Mouse (Mus musculus) lung, postnatal 0 days (tissue): ENCODE data around the gene Ect2l. TPM values are rescaled to one million over a fixed set of nuclear protein-coding genes. Genes with fewer than 3 reads are reported as not detected.

Source experiments
- ATAC-seq: fragments of 200-750 bp; cut with Nextera tagmentation; 2 replicates; pipeline ENCODE4 v1.8.0; 2017; ENCODE audit warnings: moderate library complexity
- DNase-seq: peaks from one replicate; pipeline ENCODE4 v3.0.0-alpha.2; 2016; ENCODE audit warnings: low spot score
- H3K27ac ChIP-seq: fragments of 300-500 bp; sonication (generic); 2 replicates; pipeline ENCODE4 v1.5.1; 2014; ENCODE audit warnings: antibody characterized with exemption, mild to moderate bottlenecking, low read length, mixed read lengths
- H3K27me3 ChIP-seq: fragments of 300-500 bp; sonication (generic); replicated peaks from 2 replicates; pipeline ENCODE4 v1.6.1; 2014; ENCODE audit warnings: low read length, mixed read lengths; ENCODE audit not compliant: insufficient read depth
- H3K36me3 ChIP-seq: fragments of 300-500 bp; sonication (generic); 2 replicates; pipeline ENCODE4 v1.6.1; 2014; ENCODE audit warnings: low read length, mixed read lengths; ENCODE audit not compliant: insufficient read depth
- H3K4me1 ChIP-seq: fragments of 300-500 bp; sonication (generic); 2 replicates; pipeline ENCODE4 v1.6.1; 2014; ENCODE audit warnings: antibody characterized with exemption, low read depth, low read length, mixed read lengths; ENCODE audit not compliant: insufficient read depth
- H3K4me2 ChIP-seq: fragments of 300-500 bp; sonication (generic); replicated peaks from 2 replicates; pipeline ENCODE4 v1.6.1; 2014; ENCODE audit warnings: low read depth, mild to moderate bottlenecking, low read length, moderate library complexity, mixed read lengths
- H3K4me3 ChIP-seq: fragments of 300-500 bp; sonication (generic); 2 replicates; pipeline ENCODE4 v1.5.1; 2014; ENCODE audit warnings: low read depth, low read length
- H3K9ac ChIP-seq: fragments of 300-500 bp; sonication (generic); replicated peaks from 2 replicates; pipeline ENCODE4 v1.6.1; 2014; ENCODE audit warnings: low read depth, mild to moderate bottlenecking
- H3K9me3 ChIP-seq: fragments of 300-500 bp; sonication (generic); 2 replicates; pipeline ENCODE4 v1.6.1; 2016; ENCODE audit warnings: low read length, mixed read lengths
- CTCF ChIP-seq: IDR thresholded peaks from 2 replicates; pipeline ENCODE4 v1.5.1; 2016; ENCODE audit warnings: antibody characterized with exemption, mild to moderate bottlenecking
- EP300 ChIP-seq: IDR thresholded peaks from 2 replicates; pipeline ENCODE4 v1.6.1; 2016; ENCODE audit warnings: antibody characterized with exemption, mild to moderate bottlenecking, control low read depth
- WGBS: fragments of 180-500 bp; shearing (Covaris S2); extraction: QIAGEN DNeasy Blood & Tissue Kit; methylation state at CpG from one replicate; pipeline ENCODE4 v1.1.7; 2014; 5-methylcytosine and 5-hydroxymethylcytosine counted together
- polyA plus RNA-seq: library from polyadenylated mRNA; unstranded; fragments of >200 nt; fragmentation: Nextera tagmentation; extraction: Ambion mirVana; gene quantifications from 2 replicates; pipeline ENCODE4 v1.2.1, GENCODE M21; 2015

Ect2l gene
- polyA plus RNA-seq, 1 experiment from 2014 or later = 3.2 TPM

GRCm38 (mm10) chr10:18210119-18210518 lies 571 bp downstream of the Ect2l start:
- 38% methylated on average over 6 of the region's 6 CpGs for WGBS
- no peak for TF ChIP-seq EP300
- TF ChIP-seq CTCF = no peak
- Histone ChIP-seq H3K27me3 (no peaks in the 10 kb centered on the region), H3K9me3 (no peaks in the 10 kb centered on the region), H3K9ac (no peak overlapping the region), H3K27ac (no peak overlapping the region; the same call in 1 of the 2 replicates), H3K4me1 (0 out of 2 replicates have a peak, but pooled peaks cover 5% of the 10 kb centered on the region), H3K4me3 (no peak overlapping the region), H3K4me2 (no peak overlapping the region), H3K36me3 (no peaks in the 10 kb centered on the region)
- ATAC-seq (no peak), DNase-seq (peak; percentile 36)

GRCm38 (mm10) chr10:18204067-18204466 lies 6.6 kb downstream of the Ect2l start:
- WGBS = 24% methylated on average over 7 of the region's 7 CpGs
- no peak overlapping the region for H3K27ac ChIP-seq
- no peak for TF ChIP-seq EP300
- no peak for TF ChIP-seq CTCF

GRCm38 (mm10) chr10:18202401-18202800 lies 8.3 kb downstream of the Ect2l start:
- Histone ChIP-seq H3K9ac (no peak overlapping the region), H3K27ac (no peak overlapping the region), H3K4me1 (no peaks in the 10 kb centered on the region), H3K9me3 (no peaks in the 10 kb centered on the region), H3K36me3 (no peaks in the 10 kb centered on the region), H3K4me2 (no peak overlapping the region), H3K4me3 (no peak overlapping the region), H3K27me3 (no peaks in the 10 kb centered on the region)
- 79% methylated on average over 3 of the region's 3 CpGs for WGBS
- ATAC-seq (no peak), DNase-seq (no peak)
- TF ChIP-seq EP300 = no peak
- TF ChIP-seq CTCF = no peak

More at GRCm38 (mm10) chr10:18204067-18204466, 6.6 kb downstream of the Ect2l start:
- DNase-seq (no peak), ATAC-seq (no peak)
- H3K9ac ChIP-seq = no peak overlapping the region
- no peak overlapping the region for H3K4me3 ChIP-seq
- H3K4me1 ChIP-seq = no peaks in the 10 kb centered on the region
- H3K9me3 ChIP-seq = no peaks in the 10 kb centered on the region
- no peaks in the 10 kb centered on the region for H3K36me3 ChIP-seq
- H3K4me2 ChIP-seq = no peak overlapping the region
- H3K27me3 ChIP-seq = no peaks in the 10 kb centered on the region

GRCm38 (mm10) chr10:18200656-18201055 lies 10.0 kb downstream of the Ect2l start:
- WGBS = 69% methylated on average over 9 of the region's 9 CpGs
- no peaks in the 10 kb centered on the region for H3K4me1 ChIP-seq
- no peaks in the 10 kb centered on the region for H3K36me3 ChIP-seq
- no peak overlapping the region for H3K9ac ChIP-seq
- H3K9me3 ChIP-seq = no peaks in the 10 kb centered on the region
- no peak for ATAC-seq
- H3K4me2 ChIP-seq = no peak overlapping the region
- H3K27ac ChIP-seq = no peak overlapping the region
- H3K27me3 ChIP-seq = no peaks in the 10 kb centered on the region
- TF ChIP-seq EP300 (no peak), CTCF (no peak)
- DNase-seq = no peak
- H3K4me3 ChIP-seq = no peak overlapping the region

- Histone ChIP-seq H3K9ac (no peak overlapping the region), H3K27me3 (no peaks in the 10 kb centered on the region), H3K27ac (no peak overlapping the region), H3K4me1 (no peaks in the 10 kb centered on the region), H3K4me3 (no peak overlapping the region), H3K4me2 (no peak overlapping the region), H3K36me3 (no peaks in the 10 kb centered on the region), H3K9me3 (no peaks in the 10 kb centered on the region)
- DNase-seq = no peak
- no peak for ATAC-seq
- 25% methylated on average over 4 of the region's 4 CpGs for WGBS
- TF ChIP-seq EP300 (no peak), CTCF (no peak)
These were observed 10.8 kb downstream of the Ect2l start for GRCm38 (mm10) chr10:18199919-18200318.

GRCm38 (mm10) chr10:18198286-18199015 lies 12.2 kb downstream of the Ect2l start:
- no peak overlapping the region for H3K9ac ChIP-seq
- no peak overlapping the region for H3K4me3 ChIP-seq
- no peak overlapping the region for H3K4me2 ChIP-seq
- 76% methylated on average over 5 of the region's 5 CpGs for WGBS
- peaks cover 5% of the 10 kb centered on the region; the same call in 1 of the 2 replicates for H3K4me1 ChIP-seq
- H3K27me3 ChIP-seq = no peaks in the 10 kb centered on the region
- no peak overlapping the region for H3K27ac ChIP-seq
- H3K36me3 ChIP-seq = no peaks in the 10 kb centered on the region
- DNase-seq (no peak), ATAC-seq (no peak)
- TF ChIP-seq EP300 = no peak
- TF ChIP-seq CTCF = no peak
- H3K9me3 ChIP-seq = no peaks in the 10 kb centered on the region
